Mouse (Mus musculus): ENCODE results near the gene Entr1. TPM values are rescaled to one million over a fixed set of nuclear protein-coding genes. Genes with fewer than 3 reads are reported as not detected.

Entr1 gene
- polyA plus RNA-seq, 1 experiment from 2014 or later: 117 TPM

GRCm38 (mm10) chr2:26339204-26339551 lies 49.9 kb downstream of the Entr1 start:
- Histone ChIP-seq H3K4me3 (no peak overlapping the region), H3K27me3 (no peaks in the 10 kb centered on the region), H3K27ac (no peak overlapping the region), H3K9ac (no peak overlapping the region), H3K4me1 (peaks cover 28% of the 10 kb centered on the region), H3K4me2 (no peak overlapping the region), H3K36me3 (peaks cover 20% of the 10 kb centered on the region), H3K9me3 (no peaks in the 10 kb centered on the region)
- ATAC-seq (ENCODE audit: borderline replicate concordance, extremely low read depth, low FRiP score, low TSS enrichment): no peak
- WGBS: 66% methylated on average over 5 of the region's 5 CpGs

- Histone ChIP-seq H3K9me3 (no peaks in the 10 kb centered on the region), H3K4me1 (peaks cover 28% of the 10 kb centered on the region), H3K27ac (no peak overlapping the region), H3K27me3 (no peaks in the 10 kb centered on the region), H3K4me3 (no peak overlapping the region), H3K9ac (no peak overlapping the region), H3K4me2 (no peak overlapping the region), H3K36me3 (peaks cover 16% of the 10 kb centered on the region)
- WGBS: 81% methylated on average over 9 of the region's 13 CpGs
- ATAC-seq (ENCODE audit: borderline replicate concordance, extremely low read depth, low FRiP score, low TSS enrichment): no peak
Measured at GRCm38 (mm10) chr2:26338302-26339203, 50.6 kb downstream of the Entr1 start.

Other genes with a start within 250 kb of the Entr1 start
- not detected in 2 replicates for gene Lhx3, start 181.0 kb downstream of the Entr1 start, polyA plus RNA-seq (2015; fragmentation: Nextera tagmentation; extraction: Ambion mirVana)
- gene Qsox2, start 151.8 kb downstream of the Entr1 start, polyA plus RNA-seq (2015; fragmentation: Nextera tagmentation; extraction: Ambion mirVana): 22.8 and 24.5 TPM in 2 replicates
- gene Ccdc187, start 94.8 kb downstream of the Entr1 start, polyA plus RNA-seq (2015; fragmentation: Nextera tagmentation; extraction: Ambion mirVana): 0.31 and 0.34 TPM in 2 replicates
- gene Gpsm1, start 73.8 kb downstream of the Entr1 start, polyA plus RNA-seq (2015; fragmentation: Nextera tagmentation; extraction: Ambion mirVana): 54.6 and 55.3 TPM in 2 replicates
- 25.5 and 27.3 TPM in 2 replicates for gene Dnlz, start 37.2 kb downstream of the Entr1 start, polyA plus RNA-seq (2015; fragmentation: Nextera tagmentation; extraction: Ambion mirVana)
- gene Card9, start 28.4 kb downstream of the Entr1 start, polyA plus RNA-seq (2015; fragmentation: Nextera tagmentation; extraction: Ambion mirVana): 1.7 and 3.0 TPM in 2 replicates
- 23.1 and 30.0 TPM in 2 replicates for gene Snapc4, start 8.7 kb downstream of the Entr1 start, polyA plus RNA-seq (2015; fragmentation: Nextera tagmentation; extraction: Ambion mirVana)
- 95.2 and 99.7 TPM in 2 replicates for gene Pmpca, start within 50 bp of the Entr1 start, polyA plus RNA-seq (2015; fragmentation: Nextera tagmentation; extraction: Ambion mirVana)
- 17.3 and 20.3 TPM in 2 replicates for gene Inpp5e, start 19.9 kb upstream of the Entr1 start, polyA plus RNA-seq (2015; fragmentation: Nextera tagmentation; extraction: Ambion mirVana)
- 18.2 and 21.3 TPM in 2 replicates for gene Sec16a, start 55.9 kb upstream of the Entr1 start, polyA plus RNA-seq (2015; fragmentation: Nextera tagmentation; extraction: Ambion mirVana)
- 22.1 and 23.9 TPM in 2 replicates for gene Notch1, start 127.3 kb upstream of the Entr1 start, polyA plus RNA-seq (2015; fragmentation: Nextera tagmentation; extraction: Ambion mirVana)
- 339 and 341 TPM in 2 replicates for gene Egfl7, start 190.7 kb upstream of the Entr1 start, polyA plus RNA-seq (2015; fragmentation: Nextera tagmentation; extraction: Ambion mirVana)
- not detected in 2 replicates for gene Gm20532, start 197.3 kb upstream of the Entr1 start, polyA plus RNA-seq (2015; fragmentation: Nextera tagmentation; extraction: Ambion mirVana)
- 39.1 and 41.1 TPM in 2 replicates for gene Agpat2, start 215.1 kb upstream of the Entr1 start, polyA plus RNA-seq (2015; fragmentation: Nextera tagmentation; extraction: Ambion mirVana)
- 21.8 and 23.5 TPM in 2 replicates for gene Fam69b, start 239.1 kb upstream of the Entr1 start, polyA plus RNA-seq (2015; fragmentation: Nextera tagmentation; extraction: Ambion mirVana)